Mouse (Mus musculus) hindbrain, embryonic 12.5 days (tissue): Measurements from ENCODE around the gene Gm5089. TPM values are rescaled to one million over a fixed set of nuclear protein-coding genes. Genes with fewer than 3 reads are reported as not detected.

ENCODE experiments used
- ATAC-seq: fragments of 200-750 bp; cut with Nextera tagmentation; 2 replicates; pipeline ENCODE4 v1.8.0; 2017; ENCODE audit warnings: moderate TSS enrichment; ENCODE audit not compliant: low FRiP score
- H3K27ac ChIP-seq: fragments of 300-500 bp; sonication (generic); 2 replicates; pipeline ENCODE4 v1.5.1; 2016; ENCODE audit warnings: mild to moderate bottlenecking
- H3K27me3 ChIP-seq: fragments of 300-500 bp; sonication (generic); 2 replicates; pipeline ENCODE4 v1.6.1; 2016; ENCODE audit warnings: mild to moderate bottlenecking
- H3K36me3 ChIP-seq: fragments of 300-500 bp; sonication (generic); 2 replicates; pipeline ENCODE4 v1.6.1; 2016; ENCODE audit warnings: mild to moderate bottlenecking
- H3K4me1 ChIP-seq: fragments of 300-500 bp; sonication (generic); 2 replicates; pipeline ENCODE4 v1.6.1; 2016
- H3K4me2 ChIP-seq: fragments of 300-500 bp; sonication (generic); replicated peaks from 2 replicates; pipeline ENCODE4 v1.6.1; 2016; ENCODE audit warnings: mild to moderate bottlenecking
- H3K4me3 ChIP-seq: fragments of 300-500 bp; sonication (generic); 2 replicates; pipeline ENCODE4 v1.5.1; 2016; ENCODE audit warnings: mild to moderate bottlenecking
- H3K9ac ChIP-seq: fragments of 300-500 bp; sonication (generic); 2 replicates; pipeline ENCODE4 v1.6.1; 2016; ENCODE audit warnings: mild to moderate bottlenecking, moderate library complexity
- H3K9me3 ChIP-seq: fragments of 300-500 bp; sonication (generic); replicated peaks from 2 replicates; pipeline ENCODE4 v1.6.1; 2016; ENCODE audit warnings: mild to moderate bottlenecking
- WGBS: fragments of 180-500 bp; shearing (Covaris S2); methylation state at CpG from one replicate; pipeline ENCODE4 v1.1.7; 2016; 5-methylcytosine and 5-hydroxymethylcytosine counted together
- polyA plus RNA-seq: library from polyadenylated mRNA; unstranded; fragments of >200 nt; fragmentation: Nextera tagmentation; extraction: Ambion mirVana; gene quantifications from 2 replicates; pipeline ENCODE4 v1.2.1, GENCODE M21; 2016

Gene Gm5089
- polyA plus RNA-seq, 1 experiment from 2014 or later = 4.0 TPM

DNA sequence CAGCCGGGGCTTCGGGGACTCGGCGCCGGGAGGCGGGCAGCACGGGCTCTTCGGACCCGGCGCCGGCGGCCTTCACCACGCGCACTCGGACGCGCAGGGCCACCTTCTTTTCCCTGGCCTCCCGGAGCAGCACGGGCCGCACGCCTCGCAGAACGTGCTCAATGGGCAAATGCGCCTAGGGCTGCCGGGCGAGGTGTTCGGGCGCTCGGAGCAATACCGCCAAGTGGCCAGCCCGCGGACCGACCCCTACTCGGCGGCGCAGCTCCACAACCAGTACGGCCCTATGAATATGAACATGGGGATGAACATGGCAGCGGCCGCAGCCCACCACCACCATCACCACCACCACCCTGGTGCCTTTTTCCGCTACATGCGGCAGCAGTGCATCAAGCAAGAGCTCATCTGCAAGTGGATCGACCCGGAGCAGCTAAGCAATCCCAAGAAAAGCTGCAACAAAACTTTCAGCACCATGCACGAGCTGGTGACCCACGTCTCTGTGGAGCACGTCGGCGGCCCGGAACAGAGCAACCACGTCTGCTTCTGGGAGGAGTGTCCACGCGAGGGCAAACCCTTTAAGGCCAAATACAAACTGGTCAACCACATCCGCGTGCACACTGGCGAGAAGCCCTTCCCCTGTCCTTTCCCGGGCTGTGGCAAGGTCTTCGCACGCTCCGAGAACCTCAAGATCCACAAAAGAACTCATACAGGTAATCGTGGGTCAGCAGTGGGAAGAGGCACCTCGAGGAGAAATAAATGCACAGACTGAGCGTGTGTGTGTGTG, 25.3 kb upstream of the Gm5089 start:
- Histone ChIP-seq H3K9me3 (no peaks in the 10 kb centered on the region), H3K9ac (peak overlapping the region; percentile 93), H3K27ac (peak overlapping the region; percentile 98), H3K27me3 (peaks cover 61% of the 10 kb centered on the region), H3K4me2 (peak overlapping the region; percentile 56), H3K4me1 (peaks cover 31% of the 10 kb centered on the region), H3K36me3 (no peaks in the 10 kb centered on the region), H3K4me3 (peak overlapping the region; percentile 72)
- WGBS = under 1% methylated on average over 61 of the region's 62 CpGs
- ATAC-seq = no peak

DNA sequence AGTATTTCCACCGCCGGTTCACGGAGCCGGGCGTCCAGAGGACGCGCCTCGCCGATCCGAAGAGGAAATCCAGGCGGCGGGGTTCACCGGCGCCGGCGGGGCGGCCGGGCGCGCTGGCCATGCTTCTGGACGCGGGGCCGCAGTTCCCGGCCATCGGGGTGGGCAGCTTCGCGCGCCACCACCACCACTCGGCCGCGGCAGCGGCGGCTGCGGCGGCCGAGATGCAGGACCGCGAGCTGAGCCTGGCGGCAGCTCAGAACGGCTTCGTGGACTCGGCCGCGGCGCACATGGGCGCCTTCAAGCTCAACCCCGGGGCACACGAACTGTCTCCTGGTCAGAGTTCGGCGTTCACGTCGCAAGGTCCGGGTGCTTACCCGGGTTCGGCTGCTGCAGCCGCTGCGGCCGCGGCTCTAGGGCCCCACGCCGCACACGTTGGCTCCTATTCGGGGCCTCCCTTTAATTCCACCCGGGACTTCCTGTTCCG, 24.7 kb upstream of the Gm5089 start:
- ATAC-seq = peak; percentile 7; the same call in 1 of the 2 replicates
- Histone ChIP-seq H3K9me3 (no peaks in the 10 kb centered on the region), H3K27me3 (peaks cover 61% of the 10 kb centered on the region), H3K27ac (peak overlapping the region; percentile 98), H3K4me1 (peaks cover 28% of the 10 kb centered on the region), H3K9ac (peak overlapping the region; percentile 93), H3K4me2 (peak overlapping the region; percentile 56), H3K4me3 (peak overlapping the region; percentile 72), H3K36me3 (no peaks in the 10 kb centered on the region)
- under 1% methylated on average over 65 of the region's 65 CpGs for WGBS

DNA sequence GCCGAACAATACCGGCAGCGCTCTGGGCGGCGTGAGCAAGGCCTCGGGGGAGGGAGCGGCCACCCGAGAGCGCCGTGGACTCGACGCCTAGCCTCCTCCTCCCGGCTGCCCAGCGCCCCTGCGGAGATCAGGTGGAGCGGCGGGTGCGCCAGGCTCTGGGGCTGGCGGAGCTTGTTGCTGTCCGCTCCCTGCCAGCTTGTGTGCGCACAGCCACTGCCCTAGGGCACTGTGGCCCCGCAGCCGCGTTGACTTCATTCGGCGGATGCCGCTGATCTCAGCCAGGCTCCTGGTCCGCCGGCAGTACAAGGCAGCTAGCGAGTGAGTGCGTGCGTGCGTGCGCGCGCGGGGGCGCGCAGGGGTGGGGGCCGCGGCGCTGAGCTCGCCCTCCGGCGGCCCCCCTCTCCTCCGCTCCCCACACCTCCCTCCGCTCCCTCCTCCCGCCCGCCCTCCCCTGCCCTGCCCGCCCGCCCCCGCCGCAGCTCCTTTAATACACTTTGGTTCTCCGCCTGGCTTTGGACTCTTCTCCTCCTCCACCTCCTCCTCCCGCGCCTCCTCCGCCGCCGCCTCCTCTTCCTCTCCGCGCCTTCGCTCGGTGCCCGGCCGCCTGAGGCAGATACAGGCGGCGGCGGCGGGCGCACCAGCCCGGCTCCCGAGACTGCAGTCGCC, 24.1 kb upstream of the Gm5089 start, which contains the start of gene Zic2:
TSS of gene Zic2 (plus strand) at position 545 of the 666 bp plus-strand sequence.
- Histone ChIP-seq H3K4me3 (peak within 1 kb of the TSS; percentile 72), H3K9me3 (no peaks in the 10 kb centered on the region), H3K4me2 (peak within 1 kb of the TSS; percentile 56), H3K9ac (peak within 1 kb of the TSS; percentile 93), H3K27ac (peak within 1 kb of the TSS; percentile 98), H3K4me1 (peaks cover 28% of the 10 kb centered on the region), H3K36me3 (no peaks in the 10 kb centered on the region), H3K27me3 (peaks cover 59% of the 10 kb centered on the region)
- peak; percentile 79 for ATAC-seq
- WGBS = under 1% methylated on average over 47 of the region's 73 CpGs

DNA sequence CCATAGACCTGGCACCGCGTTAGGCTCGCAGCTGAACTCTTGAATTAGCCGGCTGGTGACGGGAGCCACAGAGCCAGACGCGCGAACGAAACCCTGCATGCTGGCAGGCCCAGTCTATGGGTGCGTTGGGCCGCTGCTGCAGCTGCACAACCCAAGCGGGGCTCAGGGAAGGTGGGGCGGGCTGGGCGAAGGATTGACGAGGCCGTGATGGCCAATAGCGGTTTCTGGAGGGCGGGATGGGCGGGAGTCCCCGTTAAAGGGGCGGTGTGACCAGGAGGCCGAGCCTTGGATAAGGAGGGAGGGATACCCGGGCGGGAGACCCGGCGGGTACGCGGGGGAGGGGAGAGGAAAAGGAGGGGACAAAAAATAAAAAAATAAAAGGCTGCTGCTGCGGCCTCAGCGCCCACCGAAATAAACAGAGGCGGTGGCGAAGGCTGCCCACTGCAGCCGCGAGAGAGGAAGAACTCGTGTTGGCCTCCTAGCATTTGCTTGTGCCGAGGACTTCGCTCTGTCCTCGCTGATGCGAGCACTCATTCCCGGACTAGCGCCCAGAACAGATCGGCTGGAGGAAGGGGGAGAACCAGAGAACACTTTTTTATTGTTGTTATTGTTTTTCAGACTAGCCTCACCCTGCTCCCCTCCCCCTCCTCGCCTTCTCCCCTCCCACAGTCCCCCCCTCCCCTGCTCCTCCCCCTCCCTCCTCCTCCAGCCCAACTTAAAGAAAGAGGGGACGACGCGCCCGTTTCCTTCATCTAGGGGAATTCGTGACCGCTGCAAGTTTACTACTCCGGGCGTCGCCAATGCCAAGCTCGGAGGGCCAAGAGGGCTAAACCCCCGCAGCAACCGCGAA, 23.4 kb upstream of the Gm5089 start:
- H3K9ac ChIP-seq = peak overlapping the region; percentile 93
- peaks cover 67% of the 10 kb centered on the region for H3K27me3 ChIP-seq
- peak; percentile 80 for ATAC-seq
- peak overlapping the region; percentile 98 for H3K27ac ChIP-seq
- H3K36me3 ChIP-seq = no peaks in the 10 kb centered on the region
- H3K9me3 ChIP-seq = no peaks in the 10 kb centered on the region
- H3K4me2 ChIP-seq = peak overlapping the region; percentile 56
- H3K4me1 ChIP-seq = peaks cover 31% of the 10 kb centered on the region
- peak overlapping the region; percentile 72 for H3K4me3 ChIP-seq
- WGBS = under 1% methylated on average over 56 of the region's 57 CpGs

DNA sequence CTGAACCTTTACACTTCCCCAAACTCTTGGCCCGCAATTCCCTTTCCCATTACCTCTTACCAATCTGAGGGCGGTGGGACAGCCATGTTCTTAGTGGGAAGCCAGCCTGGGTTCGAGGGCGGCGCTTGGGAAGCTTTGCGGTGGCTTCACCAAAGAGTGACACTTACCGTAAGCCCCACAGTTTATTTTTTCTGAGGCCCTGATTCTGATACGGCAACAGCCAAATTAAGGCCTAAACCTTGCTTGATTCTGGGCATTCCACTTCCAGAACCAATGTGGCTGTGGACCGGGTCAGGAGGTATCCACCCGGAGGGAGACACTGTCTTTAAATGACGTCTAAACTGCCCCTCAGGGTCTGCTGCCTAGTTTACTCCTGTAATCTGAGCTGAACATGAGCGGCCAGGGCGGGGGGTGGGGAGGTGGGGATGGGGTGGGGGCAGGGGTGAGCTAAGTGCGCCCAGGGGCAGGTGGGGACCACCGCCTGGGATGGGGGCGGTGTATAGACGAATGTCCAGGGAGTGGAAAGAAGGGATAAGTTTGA, 22.4 kb upstream of the Gm5089 start:
- peak overlapping the region; percentile 98 for H3K27ac ChIP-seq
- no peaks in the 10 kb centered on the region for H3K36me3 ChIP-seq
- peak overlapping the region; percentile 56 for H3K4me2 ChIP-seq
- no peaks in the 10 kb centered on the region for H3K9me3 ChIP-seq
- H3K9ac ChIP-seq = peak overlapping the region; percentile 93
- H3K27me3 ChIP-seq = peaks cover 70% of the 10 kb centered on the region
- WGBS = 2% methylated on average over 17 of the region's 17 CpGs
- H3K4me3 ChIP-seq = peak overlapping the region; percentile 72
- peaks cover 38% of the 10 kb centered on the region for H3K4me1 ChIP-seq
- 0 out of 2 replicates have a peak, but pooled peaks have one; percentile 9 for ATAC-seq

DNA sequence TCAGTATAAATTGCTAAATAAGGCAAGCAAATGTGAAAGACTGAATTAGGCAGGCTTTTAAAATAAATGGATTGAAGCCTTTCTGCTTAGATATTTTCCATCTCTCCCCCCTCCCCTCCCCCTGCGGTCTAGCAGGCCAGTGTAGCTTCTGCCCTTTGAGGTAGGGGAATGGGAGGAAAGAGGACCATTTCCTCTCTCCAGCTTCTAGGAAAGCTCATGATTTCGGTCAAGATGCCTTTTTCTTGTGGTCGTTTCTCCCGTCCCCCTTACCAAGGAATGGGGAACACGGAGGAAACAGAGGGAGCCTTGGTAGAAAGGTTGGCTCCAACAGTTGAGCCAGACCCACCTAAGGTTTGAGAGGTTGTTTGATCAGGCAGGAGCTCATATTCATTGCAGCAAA, 21.7 kb upstream of the Gm5089 start:
- H3K27me3 ChIP-seq = peaks cover 71% of the 10 kb centered on the region
- peak overlapping the region; percentile 72 for H3K4me3 ChIP-seq
- H3K9ac ChIP-seq = peak overlapping the region; percentile 39
- under 1% methylated on average over 5 of the region's 5 CpGs for WGBS
- H3K36me3 ChIP-seq = no peaks in the 10 kb centered on the region
- H3K4me1 ChIP-seq = peaks cover 42% of the 10 kb centered on the region
- H3K9me3 ChIP-seq = no peaks in the 10 kb centered on the region
- H3K4me2 ChIP-seq = peak overlapping the region; percentile 56
- H3K27ac ChIP-seq = peak overlapping the region; percentile 98; the same call in 1 of the 2 replicates
- ATAC-seq = no peak

DNA sequence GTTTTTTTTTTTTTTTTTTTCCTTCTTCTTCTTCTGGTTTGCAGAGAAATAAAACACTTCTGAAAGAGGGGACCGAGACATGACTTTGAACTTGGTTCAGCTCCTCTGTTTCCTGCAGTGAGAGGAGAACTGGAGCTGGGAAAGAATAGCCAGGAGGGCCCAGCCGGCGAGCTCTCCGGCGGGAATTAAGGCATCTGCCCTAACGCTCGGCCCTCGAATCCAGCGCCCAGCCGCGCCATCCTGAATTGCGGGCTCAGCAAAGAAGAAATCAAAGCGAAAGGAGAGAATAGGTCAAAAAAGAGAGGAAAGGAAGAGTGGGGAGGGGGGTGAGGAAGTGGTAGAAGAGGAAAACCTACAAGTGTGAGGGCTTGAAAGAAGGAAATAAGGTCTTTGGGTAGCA, 21.2 kb upstream of the Gm5089 start:
- Histone ChIP-seq H3K4me3 (peak overlapping the region; percentile 72), H3K27ac (peak overlapping the region; percentile 57), H3K4me2 (peak overlapping the region; percentile 56), H3K4me1 (peaks cover 42% of the 10 kb centered on the region), H3K9ac (peak overlapping the region; percentile 39), H3K36me3 (no peaks in the 10 kb centered on the region), H3K27me3 (peaks cover 75% of the 10 kb centered on the region), H3K9me3 (no peaks in the 10 kb centered on the region)
- WGBS = 0% methylated on average over 13 of the region's 13 CpGs
- ATAC-seq = no peak

DNA sequence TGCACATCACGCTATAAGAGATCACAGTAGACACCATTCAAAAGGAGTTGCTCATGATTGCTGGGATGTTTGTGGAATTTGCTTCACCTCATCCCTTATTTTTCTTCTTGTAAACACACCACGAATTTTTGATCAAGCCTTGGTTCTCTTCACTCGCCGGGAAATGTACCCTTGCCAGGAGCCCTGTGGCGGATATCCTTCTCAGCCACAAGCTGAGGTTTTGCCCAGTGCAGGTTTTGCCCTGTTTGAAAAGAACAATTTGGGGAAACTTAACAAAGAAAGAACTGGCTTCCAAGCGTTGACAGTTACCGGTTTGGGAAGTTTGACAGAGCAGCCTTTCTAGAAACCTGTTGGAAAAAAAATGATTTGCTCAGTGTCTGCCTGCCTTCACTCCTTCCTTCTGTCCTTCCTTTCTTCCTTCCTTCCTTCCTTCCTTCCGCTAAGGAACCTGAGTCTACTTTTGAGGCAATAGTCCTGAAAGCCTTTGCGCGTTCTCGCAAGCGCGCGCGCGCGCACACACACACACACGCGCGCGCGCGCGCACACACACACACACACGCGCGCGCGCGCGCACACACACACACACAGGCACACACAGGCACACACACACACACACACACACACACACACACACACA, 20.7 kb upstream of the Gm5089 start:
- Histone ChIP-seq H3K4me1 (peaks cover 42% of the 10 kb centered on the region), H3K9ac (no peak overlapping the region), H3K27me3 (peaks cover 80% of the 10 kb centered on the region), H3K4me2 (peak overlapping the region; percentile 56), H3K4me3 (0 out of 2 replicates have a peak overlapping the region, but pooled peaks have one; percentile 6), H3K27ac (0 out of 2 replicates have a peak overlapping the region, but pooled peaks have one; percentile 24), H3K36me3 (no peaks in the 10 kb centered on the region), H3K9me3 (no peaks in the 10 kb centered on the region)
- WGBS = 7% methylated on average over 31 of the region's 31 CpGs
- ATAC-seq = no peak

DNA sequence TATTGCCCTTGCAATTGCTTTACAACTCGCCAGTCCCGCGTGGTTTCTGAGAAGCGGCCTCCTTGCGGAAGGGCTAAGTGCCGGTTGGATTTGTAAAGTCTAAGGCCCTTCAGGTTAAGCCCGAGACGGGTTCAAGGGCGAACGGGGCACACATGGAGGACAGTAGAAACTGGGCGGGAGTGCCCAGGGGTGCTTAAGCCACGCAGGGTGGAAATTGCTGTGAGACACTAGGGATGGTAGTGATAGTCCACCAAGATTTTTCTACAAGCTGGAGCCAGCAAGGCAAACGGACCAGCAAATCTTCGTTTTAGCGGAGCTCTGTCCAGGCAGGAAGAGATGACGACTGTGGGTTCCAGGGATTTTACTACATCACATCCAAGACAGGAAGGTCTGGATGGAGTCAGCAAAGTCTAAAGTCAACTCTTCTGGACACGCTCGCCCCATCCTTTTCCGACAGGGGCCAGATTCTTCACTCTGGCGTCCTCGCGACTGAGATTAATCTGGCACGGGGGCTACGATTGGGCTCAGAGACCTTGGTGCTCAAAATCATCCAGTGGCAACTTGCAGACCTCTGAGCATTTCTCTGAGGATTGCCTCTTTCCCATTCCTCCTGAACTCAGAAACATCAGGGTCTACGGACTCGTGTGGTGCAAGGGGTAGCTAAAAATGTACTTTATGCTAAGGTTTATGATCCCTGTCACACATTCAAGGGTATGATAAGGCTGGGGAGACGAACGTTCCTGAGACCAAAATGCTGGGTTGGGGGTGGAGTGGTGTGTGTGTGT, 18.2 kb upstream of the Gm5089 start:
- Histone ChIP-seq H3K36me3 (no peaks in the 10 kb centered on the region), H3K4me3 (peak overlapping the region; percentile 22), H3K4me2 (peak overlapping the region; percentile 48), H3K9me3 (no peaks in the 10 kb centered on the region), H3K27me3 (peaks cover 82% of the 10 kb centered on the region), H3K4me1 (peaks cover 47% of the 10 kb centered on the region), H3K9ac (peak overlapping the region; percentile 43), H3K27ac (peak overlapping the region; percentile 35; the same call in 1 of the 2 replicates)
- 4% methylated on average over 28 of the region's 28 CpGs for WGBS
- ATAC-seq = no peak

DNA sequence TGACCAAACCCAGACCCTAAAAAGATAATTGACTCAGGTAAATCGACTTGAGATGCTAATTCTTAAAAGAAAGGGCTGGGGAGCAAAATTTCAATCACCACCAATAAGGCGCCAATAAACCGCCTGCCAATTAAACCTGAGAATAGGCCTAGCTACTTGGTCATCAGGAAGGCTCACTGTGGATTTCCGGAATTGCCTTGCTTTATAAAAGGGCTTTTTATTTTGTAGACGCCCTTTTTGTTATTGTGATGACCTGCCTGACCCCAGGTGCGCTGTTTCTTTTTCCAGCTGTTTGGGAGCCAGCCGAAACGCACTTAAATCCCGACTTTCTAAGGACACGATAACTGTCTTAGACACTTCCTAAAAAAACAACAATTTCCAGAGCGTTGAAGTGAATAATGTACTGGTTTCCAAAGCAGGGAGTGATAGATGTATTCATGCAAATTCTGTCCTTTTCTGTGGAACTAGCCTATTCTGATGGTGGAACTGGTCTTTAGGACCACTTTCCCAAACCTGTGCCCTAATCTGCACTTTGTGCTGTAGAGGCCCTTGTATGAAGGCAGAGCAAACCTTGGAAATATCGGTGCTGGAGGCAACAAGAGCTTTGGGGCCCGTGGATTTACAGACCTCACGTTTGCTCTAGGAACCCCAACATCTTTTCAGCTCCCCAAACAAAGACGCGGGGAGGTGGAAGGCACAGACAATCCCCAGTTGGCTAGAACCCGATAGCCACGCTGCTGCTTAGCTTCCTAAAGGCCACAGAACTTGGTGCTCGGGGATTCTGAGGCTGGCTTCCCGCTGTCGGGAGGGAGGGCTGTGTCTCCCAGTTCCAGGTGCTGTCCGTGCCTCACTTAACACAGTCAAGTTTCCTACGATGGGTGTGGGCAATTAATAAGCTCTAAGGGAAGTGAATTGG, 17.3 kb upstream of the Gm5089 start:
- Histone ChIP-seq H3K9ac (peak overlapping the region; percentile 43), H3K4me3 (peak overlapping the region; percentile 22; the same call in 1 of the 2 replicates), H3K4me2 (peak overlapping the region; percentile 48), H3K4me1 (peaks cover 48% of the 10 kb centered on the region), H3K27ac (no peak overlapping the region), H3K27me3 (peaks cover 82% of the 10 kb centered on the region), H3K36me3 (no peaks in the 10 kb centered on the region), H3K9me3 (no peaks in the 10 kb centered on the region)
- WGBS = 6% methylated on average over 23 of the region's 23 CpGs
- ATAC-seq = no peak
